Mouse (Mus musculus) erythroid progenitor cell, adult 5-6 weeks (primary cell): Measurements from ENCODE around the gene Kel. TPM values are rescaled to one million over a fixed set of nuclear protein-coding genes. Genes with fewer than 3 reads are reported as not detected.

Experiments
- ATAC-seq: replicated peaks from 2 replicates; pipeline ENCODE4 v1.8.0; 2016; ENCODE audit warnings: moderate number of reproducible peaks, mild to moderate bottlenecking, moderate TSS enrichment, inconsistent platforms; ENCODE audit not compliant: poor library complexity, low FRiP score, severe bottlenecking
- total RNA-seq, 2 experiments: library from RNA; stranded (forward) in 1 of 2; stranded (reverse) in 1 of 2; fragments of 150-400 nt in 1 of 2; fragments of 186-747, 209-891 nt in 1 of 2; gene quantifications; 2 replicates each; pipeline versions ENCODE4 v1.2.3 to v1.2.4; 2015 to 2017; ENCODE audit warnings: low replicate concordance in 2 of 2

Kel gene
- total RNA-seq (2015; ENCODE audit: low replicate concordance): 2,964 and 2,966 TPM in 2 replicates
- 871 and 1,033 TPM in 2 replicates for total RNA-seq (2017; ENCODE audit: low replicate concordance)

DNA sequence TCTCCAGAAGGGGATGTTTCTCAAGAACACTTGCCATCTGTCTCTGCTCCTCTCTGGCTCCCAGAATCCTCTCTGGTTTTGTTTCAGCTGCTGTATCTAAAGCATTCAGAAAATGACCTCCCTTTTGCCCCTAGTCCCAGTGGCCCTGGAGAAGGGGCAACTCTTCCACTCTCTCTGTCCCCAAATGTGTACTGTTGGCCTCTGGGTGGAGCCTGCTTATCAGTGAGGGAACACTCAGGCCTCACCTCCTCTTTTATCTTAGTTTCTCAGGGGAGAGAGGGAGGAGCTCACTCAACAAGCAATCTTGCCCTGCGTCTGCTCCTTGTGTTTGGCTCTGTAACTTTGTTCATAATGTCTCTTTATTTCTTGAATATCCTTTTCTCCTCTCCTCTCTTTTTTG lies at the start of gene Kel:
Gene Kel, minus strand, starts transcription at position 217 of the 400 bp plus-strand sequence.
- ATAC-seq: peak; percentile 75

DNA sequence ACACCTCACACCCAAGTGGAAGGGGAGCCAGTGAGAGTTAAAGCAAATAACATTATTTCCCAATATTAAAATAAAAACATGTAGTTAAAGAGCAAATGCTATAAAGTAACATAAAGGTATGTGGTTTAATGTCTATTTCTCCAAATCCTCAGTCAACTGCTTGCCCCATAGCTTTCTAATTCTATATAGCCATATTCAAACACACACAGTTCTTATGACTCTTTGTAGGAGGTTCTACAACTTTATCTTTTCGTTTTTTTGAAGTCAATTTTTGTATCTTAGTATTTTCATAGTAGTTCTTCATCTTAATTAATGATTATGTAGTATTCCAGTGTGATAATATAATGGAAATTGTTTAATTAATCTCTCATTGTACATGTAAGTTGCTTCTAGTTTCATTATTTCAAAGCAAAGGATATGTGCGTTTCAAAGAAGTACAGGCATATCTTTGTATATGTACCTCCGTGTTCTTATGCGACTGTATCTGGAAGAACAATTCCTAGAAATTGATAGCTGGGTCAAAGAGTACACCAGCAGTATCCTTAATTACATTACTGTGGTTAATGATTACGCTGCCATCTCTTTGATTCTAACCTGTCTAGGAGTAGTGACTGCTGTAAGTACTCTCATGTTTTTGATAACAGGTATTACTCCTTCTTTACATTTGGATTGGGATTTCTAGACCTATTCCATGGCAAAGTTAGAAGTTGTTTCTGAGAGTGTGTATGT lies 40.7 kb upstream of the Kel start:
- ATAC-seq: no peak

DNA sequence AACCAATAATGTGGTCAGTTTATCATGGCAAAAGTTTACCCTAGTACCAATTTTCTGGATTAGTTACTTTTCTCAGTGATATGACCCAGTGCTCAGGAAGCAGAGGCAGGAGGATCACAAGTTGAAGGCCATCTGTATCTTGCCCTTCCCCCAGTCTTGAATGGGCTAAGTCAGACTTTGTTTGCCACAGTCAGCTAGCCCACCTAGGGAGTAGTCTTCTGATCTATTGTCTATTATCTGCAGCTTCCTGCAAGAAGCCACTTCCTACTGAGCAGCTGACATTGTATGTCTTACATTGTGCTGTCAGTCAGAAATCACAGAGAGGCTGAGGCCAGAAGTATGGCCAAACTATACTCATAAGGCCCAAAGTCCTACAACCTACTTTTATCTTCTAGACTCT lies 37.0 kb upstream of the Kel start:
- no peak for ATAC-seq

DNA sequence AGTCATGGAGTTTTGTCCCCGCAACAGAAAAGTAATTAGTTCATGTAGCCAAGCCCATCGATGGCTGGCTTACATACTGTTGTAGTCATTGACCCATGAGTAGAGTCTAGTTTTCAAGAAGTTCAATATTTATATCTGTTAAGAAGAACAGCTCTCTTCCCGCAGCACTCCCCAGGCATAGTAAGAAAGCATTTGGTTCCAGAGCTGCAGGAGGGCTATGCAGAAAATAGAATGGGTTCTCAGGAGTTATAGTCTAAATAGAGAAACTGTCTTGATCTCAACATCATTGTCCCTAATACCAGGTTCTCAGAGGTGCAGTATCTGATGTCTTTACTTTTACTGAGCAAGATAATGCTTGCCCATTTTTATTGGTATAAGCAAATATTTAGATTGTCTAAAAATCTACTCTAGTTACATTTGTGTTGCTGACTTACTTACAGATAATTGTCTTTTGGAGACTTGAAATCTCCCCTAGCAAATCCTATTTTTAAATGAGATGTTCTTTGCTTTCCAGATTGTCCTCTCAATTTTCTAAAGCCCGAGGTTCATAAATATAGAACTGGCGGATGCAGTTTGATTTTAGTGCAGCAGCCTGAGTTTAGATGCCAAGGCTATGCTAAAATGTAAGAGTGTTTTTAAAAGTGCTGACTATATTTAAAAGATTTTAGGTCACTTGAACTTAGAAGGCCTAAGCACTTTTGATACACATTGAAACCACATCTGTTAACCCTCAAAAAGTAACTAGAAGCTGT lies 30.8 kb upstream of the Kel start:
- ATAC-seq: no peak

DNA sequence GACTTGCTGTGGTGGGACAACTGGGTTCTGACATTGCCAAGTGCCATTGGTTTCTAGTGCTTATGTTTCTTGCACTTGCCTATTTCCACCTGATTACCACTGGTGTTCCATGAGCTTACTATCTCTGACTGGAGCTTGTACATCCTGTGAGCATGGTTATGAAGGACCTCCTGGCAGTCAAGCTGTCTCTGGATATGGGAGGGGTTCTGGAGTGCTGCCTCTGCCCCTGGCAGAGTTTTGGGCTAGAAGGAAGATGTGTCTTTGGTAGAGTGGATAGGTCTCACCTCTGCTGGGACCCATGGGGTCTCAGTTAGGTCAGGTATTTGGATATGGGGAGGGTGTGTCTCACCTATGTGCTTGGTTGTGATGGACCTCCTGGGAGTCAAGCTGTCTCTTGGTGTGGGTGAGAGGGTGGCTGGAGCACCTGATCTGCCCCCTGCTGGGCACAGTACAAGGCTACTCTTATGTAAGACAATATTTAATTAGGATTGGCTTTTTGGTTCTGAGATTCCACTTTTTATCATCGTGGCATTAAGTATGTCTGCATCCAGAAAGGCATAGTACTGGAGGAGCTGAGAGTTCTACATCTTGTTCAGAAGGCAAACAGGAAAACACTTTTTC lies 24.0 kb upstream of the Kel start:
- ATAC-seq: peak; percentile 98

DNA sequence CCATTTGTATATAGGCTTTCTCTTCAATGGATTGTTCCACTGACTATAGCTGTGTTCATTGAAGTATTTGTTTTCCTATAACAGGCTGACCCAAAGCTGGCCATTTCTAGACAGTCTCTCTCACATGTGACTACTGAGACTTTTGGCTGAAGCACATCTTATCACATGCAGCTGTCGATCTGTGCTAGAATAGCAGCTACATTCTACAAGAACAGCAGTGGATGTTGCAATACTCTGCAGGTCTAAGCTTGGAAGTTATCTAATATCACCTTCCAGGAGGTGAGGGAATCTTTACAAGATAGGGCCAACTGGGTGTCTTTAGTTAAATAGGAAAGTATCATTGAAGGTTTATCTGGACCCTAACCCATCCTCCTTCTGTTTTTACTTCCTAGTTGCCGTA lies 17.3 kb upstream of the Kel start:
- ATAC-seq: no peak

DNA sequence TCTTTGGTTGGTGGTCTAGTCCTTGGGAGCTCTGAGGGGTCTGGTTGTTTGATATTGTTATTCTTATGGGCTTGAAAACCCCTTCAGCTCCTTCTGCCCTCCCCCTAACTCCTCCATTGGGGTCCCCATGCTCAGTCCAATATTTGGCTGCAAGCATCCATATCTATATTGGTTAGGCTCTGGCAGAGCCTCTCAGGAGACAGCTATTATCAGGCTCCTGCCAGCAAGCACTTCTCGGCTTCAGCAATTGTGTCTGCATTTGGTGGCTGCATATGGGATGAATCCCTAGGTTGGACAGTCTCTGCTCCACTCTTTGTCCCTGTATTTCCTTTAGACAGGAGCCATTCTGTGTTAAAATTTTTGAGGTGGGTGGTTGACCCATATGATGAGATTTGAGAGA lies 6.1 kb upstream of the Kel start:
- no peak for ATAC-seq

DNA sequence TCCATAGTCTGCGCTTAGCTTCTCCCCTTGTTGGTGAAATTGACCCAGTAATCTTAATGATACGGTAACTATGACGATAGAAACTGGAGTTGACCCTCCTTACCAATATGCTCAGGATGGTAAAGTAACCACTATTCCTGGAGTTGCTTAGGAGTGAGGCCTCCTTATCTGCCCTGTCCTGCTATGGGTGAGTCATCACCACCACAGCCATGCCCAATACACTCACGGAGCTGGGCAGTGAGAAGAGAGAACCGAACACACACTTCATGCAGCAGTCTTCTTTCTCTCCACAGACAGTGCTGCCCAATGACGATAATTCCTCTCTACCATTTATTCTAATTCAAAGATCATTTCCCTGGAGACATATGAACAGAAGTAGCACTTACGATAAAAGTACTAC lies 2.1 kb upstream of the Kel start:
- peak; percentile 73 for ATAC-seq

DNA sequence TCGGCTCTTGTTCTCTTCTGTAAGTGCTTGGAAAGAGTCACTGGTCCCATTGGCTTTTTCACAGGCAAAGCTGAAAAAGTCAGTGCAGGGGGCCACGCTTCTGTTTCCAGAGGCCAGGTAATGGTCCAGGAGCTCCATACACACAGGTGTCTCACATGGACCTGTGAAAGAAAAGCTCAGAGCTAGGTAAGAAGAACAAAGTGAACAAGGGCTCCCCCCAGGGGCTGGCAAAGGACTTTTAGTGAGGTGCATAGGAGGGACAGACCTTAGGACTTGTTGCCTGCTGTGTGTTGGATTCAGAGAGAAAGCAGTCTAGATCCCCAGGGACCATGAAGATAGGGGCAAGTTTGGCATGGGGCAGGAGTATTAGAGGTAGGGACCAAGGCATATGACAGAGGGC lies 1.2 kb downstream of the Kel start:
- peak; percentile 58 for ATAC-seq

DNA sequence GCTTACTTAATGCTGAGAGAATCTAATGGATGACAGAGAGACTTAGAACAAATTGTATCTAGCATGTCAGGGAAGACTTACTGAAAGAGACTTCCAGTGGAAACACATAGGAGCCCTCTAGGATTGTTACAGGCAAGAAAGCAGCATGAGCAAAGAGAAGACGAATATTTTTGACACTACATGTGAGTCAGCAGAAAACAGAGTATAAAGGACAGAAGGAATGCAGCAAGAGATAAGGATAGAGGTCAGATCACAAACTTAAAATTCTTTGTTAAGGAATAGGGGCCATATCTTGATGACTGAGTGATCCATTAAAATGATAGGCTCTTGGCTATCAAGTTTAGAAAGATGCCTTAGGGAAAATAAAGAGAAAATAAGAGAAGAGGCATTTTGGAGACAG lies 2.9 kb downstream of the Kel start:
- ATAC-seq: no peak

DNA sequence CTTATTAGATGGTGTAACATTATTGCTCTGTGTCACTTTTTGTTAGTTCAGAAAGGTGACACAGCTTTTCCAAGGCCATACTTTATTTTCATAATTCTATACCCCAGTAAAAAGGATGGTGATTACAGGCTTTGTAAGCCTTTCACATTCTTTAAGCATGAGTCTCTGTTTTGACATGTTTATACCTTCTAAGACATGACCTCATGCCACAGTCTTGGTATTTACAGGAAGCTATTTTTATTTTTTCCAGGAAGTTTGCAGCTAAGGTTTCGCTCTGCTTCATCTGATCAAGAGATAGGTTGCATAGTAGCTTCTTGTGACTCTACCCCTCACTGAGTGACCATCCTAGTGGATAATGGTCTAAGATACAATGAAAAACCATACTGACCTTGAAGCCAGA lies 9.7 kb downstream of the Kel start:
- no peak for ATAC-seq

DNA sequence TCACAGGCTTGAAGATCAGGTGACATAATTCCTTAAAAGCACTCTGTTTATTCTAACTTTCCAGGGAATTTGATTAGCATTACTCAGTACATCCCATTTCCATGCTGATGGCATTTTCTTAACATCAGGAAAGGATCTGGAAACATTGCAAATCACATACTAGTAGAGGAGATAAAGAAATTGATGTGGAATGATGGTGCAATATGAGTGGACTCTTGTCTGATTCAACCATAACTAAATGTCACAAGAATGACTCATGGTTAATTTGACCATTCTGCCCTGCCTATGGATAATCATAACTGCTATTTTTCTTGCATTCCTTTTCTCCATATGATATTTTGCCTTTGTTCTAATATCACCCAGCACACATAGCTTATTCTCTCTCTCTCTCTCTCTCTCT lies 11.9 kb downstream of the Kel start:
- ATAC-seq: no peak

DNA sequence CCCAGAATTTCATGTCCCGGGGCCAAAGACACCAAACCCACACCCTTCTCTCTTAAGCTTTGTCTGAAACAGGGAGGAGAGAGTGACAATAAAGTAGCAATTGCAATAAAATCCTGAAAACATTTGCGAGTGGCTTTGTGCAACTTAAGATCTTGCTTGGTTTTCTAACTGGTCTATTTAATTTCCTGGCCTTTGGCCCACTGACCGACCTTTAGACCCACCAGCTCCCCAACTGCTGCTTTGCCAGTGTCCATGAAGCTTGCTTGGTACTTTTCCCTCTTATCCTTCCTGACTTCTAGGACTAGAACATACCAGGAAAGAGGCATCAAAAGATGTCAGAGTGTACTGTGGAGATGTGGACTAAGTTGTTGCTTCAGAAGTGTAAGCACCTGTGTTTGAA lies 18.5 kb downstream of the Kel start:
- ATAC-seq: no peak

DNA sequence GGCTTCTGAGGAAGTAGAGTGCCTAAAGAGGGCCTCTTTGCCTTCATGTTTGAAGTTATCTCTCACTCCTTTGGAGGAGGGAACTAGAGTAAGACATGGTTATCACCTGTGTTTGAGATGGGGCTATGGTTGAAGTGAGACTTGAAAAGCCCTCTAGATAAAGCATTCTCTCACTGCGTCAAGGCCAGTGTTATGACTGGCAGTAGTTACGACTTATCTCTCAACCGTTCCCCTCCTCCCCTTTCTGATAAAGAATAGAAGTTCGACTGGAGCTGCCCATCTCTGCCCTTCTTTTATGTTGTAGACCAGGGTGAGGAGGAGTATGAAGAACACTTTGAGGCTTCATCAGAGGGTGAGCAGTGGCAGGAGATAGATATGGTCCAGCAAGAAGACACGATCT lies 19.2 kb downstream of the Kel start:
- ATAC-seq: 0 out of 2 replicates have a peak, but pooled peaks have one; percentile 11

DNA sequence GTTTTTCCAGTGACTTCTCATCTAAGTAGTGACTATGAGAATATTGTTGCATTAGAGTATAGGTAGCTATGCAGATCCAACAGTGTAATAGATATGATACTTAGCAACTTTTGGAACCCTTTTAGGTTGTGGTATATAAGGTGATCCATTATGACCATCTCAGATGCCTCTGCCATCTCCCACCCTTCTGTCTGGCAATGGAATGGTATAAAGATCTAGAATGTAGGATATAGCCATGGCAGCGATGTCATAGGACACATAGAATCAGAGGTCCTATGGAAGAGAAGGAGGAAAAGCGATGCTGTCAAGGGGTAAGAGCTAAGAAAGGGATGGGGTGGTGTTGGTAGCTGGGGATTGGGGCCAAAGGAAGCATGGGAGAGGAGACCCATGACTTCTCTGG lies 20.0 kb downstream of the Kel start, which contains the start of gene Llcfc1:
Gene Llcfc1, plus strand, starts transcription at position 301 of the 400 bp plus-strand sequence.
- no peak for ATAC-seq

DNA sequence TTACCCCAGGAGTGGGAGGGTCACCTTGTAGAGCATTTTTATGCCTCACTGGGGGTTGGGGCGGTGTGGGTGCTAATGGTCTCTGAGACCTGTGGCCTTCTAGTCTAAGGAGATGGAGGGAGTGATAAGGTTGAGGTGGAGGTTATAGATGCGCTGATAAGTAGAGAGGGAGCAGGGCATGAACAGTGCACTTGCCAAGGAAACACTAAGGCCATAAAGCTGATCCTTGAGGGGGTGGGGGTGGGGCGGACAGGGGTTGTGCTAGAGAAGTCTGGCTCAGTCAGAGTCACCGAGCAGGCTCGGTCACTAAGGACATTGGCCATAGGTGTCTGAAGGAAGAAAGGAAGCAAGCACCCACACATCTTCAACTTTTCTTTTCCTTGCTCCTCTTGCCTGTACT lies 22.5 kb downstream of the Kel start:
- no peak for ATAC-seq

DNA sequence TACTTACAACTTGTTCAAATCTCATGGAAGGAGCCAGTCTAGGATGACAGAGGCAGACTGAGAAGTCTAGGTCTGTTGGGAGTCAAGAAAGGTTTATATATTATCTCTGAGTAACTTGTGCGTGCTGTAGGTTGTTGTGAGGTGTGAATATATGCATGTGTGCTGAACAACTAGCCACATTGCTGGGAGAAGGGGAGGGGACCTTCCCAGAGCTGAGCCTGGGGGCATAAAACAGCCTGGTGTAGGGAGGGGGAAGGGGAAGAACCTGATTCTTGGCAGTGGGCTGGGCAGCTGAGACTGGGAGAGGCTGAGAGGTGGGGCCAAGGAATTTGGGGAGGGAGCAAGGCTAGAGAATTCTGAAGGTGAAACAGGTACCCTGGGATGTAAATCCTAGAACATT lies 23.5 kb downstream of the Kel start, which contains the start of gene Trpv5:
Gene Trpv5, minus strand, starts transcription at position 101 of the 400 bp plus-strand sequence.
- no peak for ATAC-seq

DNA sequence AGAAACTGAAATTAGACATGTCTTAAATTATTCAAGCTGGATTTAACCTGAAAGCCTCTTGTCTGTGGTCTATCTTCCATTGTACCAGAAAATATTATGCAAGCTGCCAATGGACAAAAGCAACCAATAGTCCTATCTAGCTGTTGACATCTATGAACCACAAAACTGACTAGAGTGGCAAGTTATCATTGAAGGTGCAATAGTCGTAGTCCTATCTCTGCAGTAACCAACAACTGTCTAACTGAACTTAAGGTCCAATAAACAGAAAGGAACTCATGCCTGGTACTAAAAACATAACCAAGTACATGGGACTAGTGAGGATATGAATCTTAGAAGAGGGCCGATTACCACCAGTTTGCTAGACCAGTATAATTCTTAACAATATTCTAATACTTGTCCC lies 27.6 kb downstream of the Kel start:
- no peak for ATAC-seq

DNA sequence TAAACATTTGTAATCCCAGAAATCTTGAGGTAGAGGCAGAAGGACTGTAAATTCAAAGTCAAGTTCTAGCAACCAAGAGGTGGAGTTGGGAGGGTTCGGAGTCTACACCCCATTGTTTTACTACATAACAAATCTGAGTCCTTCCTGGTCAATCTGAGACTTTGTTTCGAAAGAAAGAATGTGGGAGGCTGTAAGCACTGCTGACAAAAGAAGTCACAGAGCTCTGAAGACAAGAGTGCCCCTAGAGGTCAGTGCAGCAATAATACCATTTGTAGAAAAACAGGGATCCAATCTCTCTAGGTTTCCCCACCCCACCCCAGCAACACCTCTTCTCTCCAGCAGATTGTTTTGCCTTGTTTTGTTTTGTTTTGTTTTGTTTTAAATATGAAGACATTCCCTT lies 41.8 kb downstream of the Kel start:
- ATAC-seq: no peak

DNA sequence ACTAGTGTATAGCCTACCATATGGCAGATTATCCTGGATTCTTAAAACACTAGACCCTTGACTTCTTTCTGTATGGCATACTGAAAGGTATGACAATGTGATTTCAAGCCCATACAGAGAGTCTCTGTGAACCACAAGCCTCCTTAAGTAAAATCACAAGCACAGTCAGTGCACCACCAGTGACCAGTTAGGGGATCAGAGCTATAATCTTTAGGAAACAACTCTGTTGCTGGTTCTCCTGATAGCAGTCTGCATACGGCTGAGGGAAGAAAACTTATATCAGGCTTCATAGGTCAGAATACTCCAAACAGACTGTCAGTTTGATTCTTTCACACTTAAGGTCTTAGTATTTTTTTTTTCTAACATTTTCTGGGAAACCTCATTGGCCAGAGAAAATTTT lies 45.7 kb downstream of the Kel start:
- no peak for ATAC-seq

DNA sequence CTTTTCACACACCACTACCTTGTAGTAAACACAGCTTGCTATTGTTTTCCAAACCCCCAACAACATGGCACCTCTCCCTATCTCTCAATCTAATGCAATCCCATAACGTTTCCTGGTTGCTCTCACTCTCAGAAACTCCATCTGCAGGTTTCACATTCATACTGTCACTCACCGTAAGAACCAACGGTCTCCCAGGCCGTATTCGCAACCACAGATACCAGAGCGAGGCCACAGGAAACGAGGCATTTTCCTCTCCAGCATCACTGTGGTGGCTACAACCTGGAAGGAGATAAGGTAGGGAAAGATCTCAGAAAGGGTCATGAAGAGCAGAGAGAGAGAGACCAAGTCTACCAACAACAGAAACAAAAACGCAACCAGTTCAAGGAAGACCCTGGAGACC lies 49.5 kb downstream of the Kel start:
- no peak for ATAC-seq
